Mouse (Mus musculus) E14TG2a.4 (cell line): ENCODE results near the gene Mapkap1.
"Not testable (repeated sequence)": the region's sequence is repeated elsewhere in the genome, so short reads cannot be mapped to it uniquely, and the experiment has no call there.

Experiments used
- H3K27me3 ChIP-seq: 2 replicates; pipeline ENCODE4 v1.6.1; 2014; ENCODE audit warnings: low read length, control low read depth; ENCODE audit not compliant: insufficient read depth
- H3K36me3 ChIP-seq: 2 replicates; pipeline ENCODE4 v1.6.1; 2014; ENCODE audit warnings: low read length, control low read depth; ENCODE audit not compliant: insufficient read depth
- H3K4me1 ChIP-seq: replicated peaks from 2 replicates; pipeline ENCODE4 v1.6.1; 2014; ENCODE audit warnings: low read depth, low read length, control low read depth
- H3K4me3 ChIP-seq: replicated peaks from 2 replicates; pipeline ENCODE4 v1.5.1; 2014; ENCODE audit warnings: mild to moderate bottlenecking, low read length
- H3K9me3 ChIP-seq: 2 replicates; pipeline ENCODE4 v1.6.1; 2014; ENCODE audit warnings: low read length, control low read depth
- CTCF ChIP-seq: conservative IDR thresholded peaks from 2 replicates; pipeline ENCODE4 v1.5.1; 2014; ENCODE audit warnings: low read length
- NANOG ChIP-seq: IDR thresholded peaks from 2 replicates; pipeline ENCODE4 v1.6.1; 2014; ENCODE audit warnings: borderline replicate concordance, low read length, mixed read lengths
- POU5F1 ChIP-seq: IDR thresholded peaks from 2 replicates; pipeline ENCODE4 v1.6.1; 2014; ENCODE audit warnings: low read length, borderline replicate concordance

Gene Mapkap1

DNA sequence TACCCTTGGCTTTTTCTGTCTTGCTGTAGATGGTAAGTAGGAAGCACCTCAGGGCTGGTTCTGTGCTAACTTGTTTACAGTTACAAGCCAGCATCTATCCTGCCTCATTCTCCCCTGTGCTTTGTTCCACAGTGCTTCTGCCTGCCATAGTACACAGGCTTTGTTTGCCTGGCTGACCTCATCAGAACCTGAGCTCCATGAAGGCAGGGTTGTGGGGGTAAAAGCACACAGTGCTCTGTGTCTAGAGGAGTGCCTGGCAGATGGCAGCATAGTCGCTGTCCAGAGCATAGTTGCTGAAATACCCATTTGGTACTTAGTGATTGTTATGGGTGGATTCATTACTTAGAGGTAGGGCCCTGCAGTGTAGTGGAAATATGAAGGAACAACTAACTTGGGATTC is 13.7 kb downstream of the Mapkap1 start:
- Histone ChIP-seq H3K9me3 (no peaks in the 10 kb centered on the region), H3K36me3 (peaks cover 6% of the 10 kb centered on the region; the same call in 1 of the 2 replicates), H3K4me1 (no peaks in the 10 kb centered on the region), H3K27me3 (no peaks in the 10 kb centered on the region), H3K4me3 (no peak overlapping the region)
- no peak for TF ChIP-seq CTCF
- TF ChIP-seq POU5F1 = no peak
- no peak for TF ChIP-seq NANOG

DNA sequence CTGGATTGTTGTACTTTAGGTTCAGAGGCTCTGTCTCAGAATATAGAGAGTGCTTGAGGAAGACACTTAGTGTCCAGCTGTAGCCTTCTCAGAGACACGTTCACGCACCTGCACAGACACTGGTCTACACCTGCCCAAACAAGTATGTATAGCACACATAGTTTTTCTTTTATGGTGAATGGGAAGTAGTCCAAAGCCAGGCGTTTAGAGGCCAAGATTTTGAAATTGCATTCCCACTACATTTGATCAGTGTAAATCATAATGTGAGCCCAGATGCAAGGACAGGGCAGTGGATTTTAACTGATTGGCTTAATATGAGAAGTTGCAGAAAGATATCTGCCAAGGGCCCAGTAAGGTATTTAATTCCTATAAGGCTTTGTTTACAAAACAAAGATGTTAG is 17.6 kb downstream of the Mapkap1 start:
- Histone ChIP-seq H3K36me3 (peaks cover 6% of the 10 kb centered on the region; the same call in 1 of the 2 replicates), H3K27me3 (no peaks in the 10 kb centered on the region), H3K4me1 (peaks cover 5% of the 10 kb centered on the region), H3K9me3 (no peaks in the 10 kb centered on the region), H3K4me3 (no peak overlapping the region)
- TF ChIP-seq NANOG = no peak
- no peak for TF ChIP-seq CTCF
- no peak for TF ChIP-seq POU5F1

DNA sequence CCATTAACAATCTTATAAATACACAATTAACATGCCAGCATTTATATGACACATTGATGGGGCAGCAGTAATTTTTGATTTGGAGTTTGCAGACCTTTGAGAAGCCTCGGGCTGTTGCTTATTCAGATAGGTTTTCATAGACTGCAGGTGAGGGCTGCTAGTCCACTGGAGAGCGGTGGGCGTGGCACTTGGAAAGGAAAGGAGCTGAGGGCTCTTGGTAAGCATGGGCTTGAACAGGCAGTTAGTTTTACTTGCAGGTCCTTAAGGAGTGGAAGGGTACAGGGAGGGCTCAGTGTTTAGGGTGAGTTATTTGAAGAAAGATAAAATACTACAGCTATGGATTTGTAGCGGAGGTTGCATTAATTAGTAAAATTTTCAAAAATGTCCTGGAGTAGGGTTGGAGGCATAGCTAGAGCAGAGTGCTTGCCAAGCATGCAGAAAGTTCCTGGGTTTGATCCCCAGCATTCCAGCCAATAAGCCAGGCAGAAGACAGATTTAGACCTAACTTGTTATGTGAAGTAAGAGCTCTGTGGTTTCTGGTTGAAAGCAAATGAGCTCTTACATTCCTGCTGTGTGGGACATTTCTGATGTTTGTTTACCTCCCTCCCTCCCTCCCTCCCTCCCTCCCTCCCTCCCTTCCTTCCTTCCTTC is 19.1 kb downstream of the Mapkap1 start:
- no peak for TF ChIP-seq POU5F1
- Histone ChIP-seq H3K27me3 (no peaks in the 10 kb centered on the region), H3K36me3 (peaks cover 6% of the 10 kb centered on the region; the same call in 1 of the 2 replicates), H3K9me3 (no peaks in the 10 kb centered on the region), H3K4me1 (peaks cover 5% of the 10 kb centered on the region), H3K4me3 (no peak overlapping the region)

DNA sequence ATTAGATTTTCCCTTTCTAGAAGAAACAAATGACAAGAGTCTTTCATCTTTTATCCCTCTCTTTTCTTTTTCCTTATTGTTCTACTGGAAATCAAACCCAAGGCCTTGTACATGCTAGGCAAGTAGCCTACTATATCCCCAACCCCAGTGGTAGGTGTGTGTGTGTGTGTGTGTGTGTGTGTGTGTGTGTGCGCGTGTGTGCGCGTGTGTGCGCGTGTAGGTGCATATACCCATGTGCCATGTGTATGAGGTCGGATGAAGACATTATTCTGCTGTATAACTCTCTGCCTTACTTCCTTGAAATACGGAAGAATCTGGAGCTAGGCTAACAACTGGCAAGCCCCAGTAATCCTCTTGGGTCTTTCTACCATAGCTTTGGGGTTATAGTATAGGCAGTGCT is 24.1 kb downstream of the Mapkap1 start:
- peaks cover 2% of the 10 kb centered on the region for H3K4me1 ChIP-seq
- H3K9me3 ChIP-seq = no peaks in the 10 kb centered on the region
- peaks cover 10% of the 10 kb centered on the region; the same call in 1 of the 2 replicates for H3K36me3 ChIP-seq
- H3K4me3 ChIP-seq = no peak overlapping the region
- TF ChIP-seq POU5F1 (no peak), NANOG (no peak), CTCF (no peak)
- no peaks in the 10 kb centered on the region for H3K27me3 ChIP-seq

DNA sequence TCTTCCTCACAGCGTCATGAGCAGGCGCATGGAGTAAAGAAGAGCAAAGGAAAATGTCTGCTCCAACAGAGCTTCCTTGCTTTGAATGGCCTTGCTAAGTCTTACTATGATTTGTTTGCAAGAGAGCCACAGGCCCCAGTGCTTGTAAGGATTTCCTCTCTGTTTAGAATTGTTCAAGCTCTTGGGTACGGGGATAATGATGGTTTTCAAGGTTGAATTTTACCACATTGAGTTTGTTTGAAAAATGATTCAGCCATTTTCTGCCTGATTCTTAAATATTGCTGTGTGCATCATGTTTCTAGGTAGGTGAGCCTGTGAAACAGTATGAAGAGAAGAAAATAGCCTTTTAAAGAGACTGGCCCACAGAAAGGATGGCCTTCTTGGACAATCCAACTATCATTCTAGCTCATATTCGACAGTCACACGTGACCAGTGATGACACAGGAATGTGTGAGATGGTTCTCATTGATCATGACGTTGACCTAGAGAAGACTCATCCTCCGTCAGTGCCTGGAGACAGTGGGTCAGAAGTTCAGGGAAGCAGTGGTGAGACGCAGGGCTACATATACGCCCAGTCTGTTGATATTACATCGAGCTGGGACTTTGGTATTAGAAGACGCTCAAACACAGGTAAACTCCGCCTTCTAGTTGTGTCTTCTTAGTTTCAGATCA is 25.3 kb downstream of the Mapkap1 start:
- Histone ChIP-seq H3K4me1 (peaks cover under 1% of the 10 kb centered on the region; the same call in 1 of the 2 replicates), H3K9me3 (no peaks in the 10 kb centered on the region), H3K27me3 (no peaks in the 10 kb centered on the region), H3K36me3 (peaks cover 19% of the 10 kb centered on the region), H3K4me3 (no peak overlapping the region)
- TF ChIP-seq NANOG = no peak
- TF ChIP-seq CTCF = no peak
- TF ChIP-seq POU5F1 = no peak

DNA sequence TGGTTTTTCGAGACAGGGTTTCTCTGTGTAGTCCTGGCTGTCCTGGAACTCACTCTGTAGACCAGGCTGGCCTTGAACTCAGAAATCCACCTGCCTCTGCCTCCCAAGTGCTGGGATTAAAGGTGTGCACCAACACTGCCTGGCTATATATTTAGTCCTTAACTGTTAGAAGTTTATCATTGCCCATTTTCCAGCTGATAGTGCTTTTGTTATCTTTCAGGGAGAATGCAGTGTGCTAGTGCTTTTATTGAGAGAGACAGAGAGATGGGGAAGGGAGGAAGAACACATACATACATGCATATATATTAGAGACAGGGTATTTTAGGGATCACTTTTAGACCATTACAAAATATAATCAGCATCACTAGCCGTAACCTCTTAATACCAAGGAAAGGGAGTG is 26.3 kb downstream of the Mapkap1 start:
- H3K9me3 ChIP-seq, H3K4me1 ChIP-seq, H3K27me3 ChIP-seq, H3K4me3 ChIP-seq: not testable (repeated sequence)
- peaks cover 28% of the 10 kb centered on the region for H3K36me3 ChIP-seq

DNA sequence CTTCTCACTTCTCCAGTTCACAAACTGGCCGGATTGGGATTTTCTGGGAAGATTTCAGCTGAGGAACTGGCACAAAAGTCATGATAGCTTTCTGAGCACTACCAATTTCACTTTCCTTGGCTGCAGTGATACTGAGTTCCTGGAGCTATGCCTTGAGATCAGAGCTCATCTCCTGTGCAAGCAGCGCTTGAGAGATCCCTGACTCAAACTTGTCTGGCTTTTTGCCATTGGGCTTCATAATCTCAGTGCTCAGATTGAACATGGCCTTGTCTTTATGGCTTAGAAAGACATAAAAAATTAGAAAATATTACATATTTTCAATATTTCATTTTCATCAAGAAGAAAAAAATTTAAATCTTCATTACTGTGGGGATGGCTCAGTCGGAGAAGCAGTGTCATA is 29.8 kb downstream of the Mapkap1 start:
- H3K36me3 ChIP-seq = peaks cover 28% of the 10 kb centered on the region

DNA sequence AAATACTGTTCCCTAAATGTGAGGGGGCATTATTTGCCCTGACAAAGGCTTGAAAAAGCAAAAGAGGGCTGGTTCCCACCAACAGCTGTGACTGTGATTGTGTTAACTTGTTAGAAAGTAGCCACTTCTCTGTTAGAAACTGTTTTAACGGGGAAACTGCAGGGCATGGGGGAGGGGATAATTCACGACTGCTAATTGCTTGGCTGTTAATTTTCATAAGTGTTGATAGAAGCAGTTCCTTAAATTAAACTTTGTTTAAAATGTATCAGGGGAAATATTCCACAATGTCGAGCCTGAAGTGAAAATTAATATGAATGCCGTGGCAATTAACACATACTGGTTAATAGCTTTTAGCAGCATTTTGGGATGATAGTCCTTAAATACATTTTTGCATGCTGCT is 42.2 kb downstream of the Mapkap1 start:
- TF ChIP-seq POU5F1 (no peak), CTCF (no peak), NANOG (no peak)
- H3K9me3 ChIP-seq = no peaks in the 10 kb centered on the region
- no peaks in the 10 kb centered on the region for H3K4me1 ChIP-seq
- H3K27me3 ChIP-seq = no peaks in the 10 kb centered on the region
- peaks cover 11% of the 10 kb centered on the region for H3K36me3 ChIP-seq
- no peak overlapping the region for H3K4me3 ChIP-seq

More for the DNA sequence above, 29.8 kb downstream of the Mapkap1 start:
- Histone ChIP-seq H3K27me3 (no peaks in the 10 kb centered on the region), H3K9me3 (no peaks in the 10 kb centered on the region), H3K4me3 (no peak overlapping the region), H3K4me1 (peaks cover 8% of the 10 kb centered on the region; the same call in 1 of the 2 replicates)
- TF ChIP-seq POU5F1 = no peak
- no peak for TF ChIP-seq NANOG
- TF ChIP-seq CTCF = no peak

DNA sequence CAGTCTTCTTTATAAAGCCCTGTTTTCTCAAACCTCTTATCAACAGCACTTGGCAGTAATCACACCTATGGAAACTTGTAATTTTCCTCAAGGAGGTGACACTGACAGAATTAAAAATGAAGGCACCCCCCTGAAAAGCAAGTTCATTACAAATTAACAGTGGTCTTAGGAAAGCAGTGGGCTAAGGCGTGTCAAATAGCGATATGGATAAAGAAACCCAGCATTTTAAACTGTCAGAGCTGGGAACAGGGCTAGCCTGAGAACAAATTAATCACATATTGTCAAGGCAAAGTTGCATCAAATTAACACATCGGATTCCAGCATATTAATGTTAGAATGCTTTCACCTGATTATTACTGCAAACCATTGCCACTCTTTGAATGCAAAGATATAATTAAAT is 55.9 kb downstream of the Mapkap1 start:
- no peak overlapping the region for H3K4me3 ChIP-seq
- H3K36me3 ChIP-seq = peaks cover 4% of the 10 kb centered on the region; the same call in 1 of the 2 replicates
- TF ChIP-seq CTCF = no peak
- TF ChIP-seq NANOG = no peak
- TF ChIP-seq POU5F1 = no peak
- no peaks in the 10 kb centered on the region for H3K4me1 ChIP-seq
- H3K27me3 ChIP-seq = no peaks in the 10 kb centered on the region
- no peaks in the 10 kb centered on the region for H3K9me3 ChIP-seq
